39 mouse cellular contexts compared by ENCODE assay signal in genomic region chr19:21009607-21010006, GRCm38 (mm10). TPM values are rescaled to one million over a fixed set of nuclear protein-coding genes. Genes with fewer than 3 reads are reported as not detected.
"Had no signal": no experiment of that assay in that cellular context is flagged by ENCODE, and none has a peak within 500 bp of the region (broad histone marks: within the 10 kb centered on the region; RNA-seq: fewer than 3 reads in every experiment).

No protein-coding gene starts in this region.

- H3K27ac ChIP-seq: limb, embryonic 10.5 days; limb, embryonic 12.5 days; limb, embryonic 13.5 days; limb, embryonic 15.5 days; liver, embryonic 12.5 days; liver, embryonic 13.5 days; liver, embryonic 14.5 days; liver, embryonic 15.5 days; lung, embryonic 15.5 days; macrophage; midbrain, embryonic 10.5 days; midbrain, embryonic 12.5 days; midbrain, embryonic 13.5 days; midbrain, embryonic 15.5 days; neural tube, embryonic 12.5 days had no signal

- H3K9me3 ChIP-seq: limb, embryonic 10.5 days; limb, embryonic 12.5 days; limb, embryonic 13.5 days; limb, embryonic 15.5 days; liver, embryonic 12.5 days; liver, embryonic 13.5 days; liver, embryonic 15.5 days; lung, embryonic 15.5 days; midbrain, embryonic 10.5 days; midbrain, embryonic 12.5 days; midbrain, embryonic 13.5 days; midbrain, embryonic 15.5 days; neural tube, embryonic 12.5 days had no signal

- H3K36me3 ChIP-seq: limb, embryonic 10.5 days; limb, embryonic 12.5 days; limb, embryonic 13.5 days; limb, embryonic 15.5 days; liver, embryonic 12.5 days; liver, embryonic 13.5 days; liver, embryonic 15.5 days; lung, embryonic 15.5 days; midbrain, embryonic 10.5 days; midbrain, embryonic 12.5 days; midbrain, embryonic 13.5 days; midbrain, embryonic 15.5 days; neural tube, embryonic 12.5 days had no signal

- DNase-seq: left cerebral cortex, postnatal 4 days; liver; liver, embryonic 13.5 days; liver, postnatal 0 days; lung, adult 18-20 months; lung, adult 2 months; lung, embryonic 14.5 days; lung, postnatal 10 days; lung, postnatal 14 days; lung, postnatal 36 days; lung, postnatal 4 days; midbrain, embryonic 14.5 days had no signal

- H3K27me3 ChIP-seq: limb, embryonic 12.5 days; limb, embryonic 13.5 days; limb, embryonic 15.5 days; liver, embryonic 12.5 days; liver, embryonic 13.5 days; liver, embryonic 15.5 days; lung, embryonic 15.5 days; megakaryocyte, embryonic 14.5 days; midbrain, embryonic 12.5 days; midbrain, embryonic 13.5 days; midbrain, embryonic 15.5 days; neural tube, embryonic 12.5 days had no signal

- H3K4me3 ChIP-seq: limb, embryonic 10.5 days; limb, embryonic 12.5 days; limb, embryonic 13.5 days; limb, embryonic 15.5 days; liver, embryonic 12.5 days; liver, embryonic 13.5 days; liver, embryonic 15.5 days; lung, embryonic 15.5 days; megakaryocyte, embryonic 14.5 days; midbrain, embryonic 10.5 days; midbrain, embryonic 12.5 days; midbrain, embryonic 13.5 days; midbrain, embryonic 15.5 days; myocyte; neural tube, embryonic 12.5 days had no signal

- H3K4me1 ChIP-seq: limb, embryonic 10.5 days; limb, embryonic 12.5 days; limb, embryonic 13.5 days; limb, embryonic 15.5 days; liver, embryonic 12.5 days; liver, embryonic 13.5 days; liver, embryonic 15.5 days; lung, embryonic 15.5 days; midbrain, embryonic 10.5 days; midbrain, embryonic 12.5 days; midbrain, embryonic 13.5 days; midbrain, embryonic 15.5 days; neural tube, embryonic 12.5 days had no signal

- ATAC-seq: liver, embryonic 12.5 days; liver, postnatal 0 days; lung, postnatal 0 days; midbrain, embryonic 13.5 days; midbrain, embryonic 15.5 days; midbrain, embryonic 16.5 days had no signal

- H3K9ac ChIP-seq: limb, embryonic 12.5 days; limb, embryonic 13.5 days; limb, embryonic 15.5 days; liver, embryonic 12.5 days; liver, embryonic 13.5 days; liver, embryonic 14.5 days; liver, embryonic 15.5 days; liver, postnatal 0 days; lung, embryonic 14.5 days; lung, embryonic 15.5 days; midbrain, embryonic 12.5 days; midbrain, embryonic 13.5 days; midbrain, embryonic 15.5 days; neural tube, embryonic 12.5 days had no signal

- H3K4me2 ChIP-seq: limb, embryonic 12.5 days; limb, embryonic 13.5 days; limb, embryonic 15.5 days; liver, embryonic 11.5 days; liver, embryonic 12.5 days; liver, embryonic 13.5 days; liver, embryonic 15.5 days; lung, embryonic 14.5 days; lung, embryonic 15.5 days; midbrain, embryonic 11.5 days; midbrain, embryonic 12.5 days; midbrain, embryonic 13.5 days; midbrain, embryonic 15.5 days; neural tube, embryonic 12.5 days had no signal

RNA-seq across cellular contexts. Expression of gene Tmc1, which starts 55.6 kb away (rescaled TPM):
- total RNA-seq: left cerebral cortex, postnatal 14 days; liver, adult 2 months; megakaryocyte progenitor cell, adult 5-6 weeks; megakaryocyte, adult 5-6 weeks; midbrain, postnatal 0 days had no signal
- polyA plus RNA-seq: limb, embryonic 10.5 days; limb, embryonic 11.5 days; liver, adult 2 months; liver, embryonic 15.5 days; liver, embryonic 16.5 days; liver, postnatal 0 days; lung, postnatal 0 days; macrophage; myocyte had no signal
